Mouse (Mus musculus): Measurements from ENCODE around the gene Grid2ip. TPM values are rescaled to one million over a fixed set of nuclear protein-coding genes. Genes with fewer than 3 reads are reported as not detected.
A peak's percentile ranks its signal among the peaks of the same experiment; 100 is the strongest.
"Not testable (repeated sequence)": the region's sequence is repeated elsewhere in the genome, so short reads cannot be mapped to it uniquely, and the experiment has no call there.

Gene Grid2ip
- polyA plus RNA-seq, 1 experiment from 2014 or later = 0.05 TPM

- peak overlapping the region; percentile 43 for H3K4me3 ChIP-seq
- DNase-seq (ENCODE audit: low spot score) = no peak
- 2% methylated on average over 36 of the region's 36 CpGs for WGBS
Measured at GRCm38 (mm10) chr5:143369611-143370255, 12.6 kb downstream of the Grid2ip start.

DNA sequence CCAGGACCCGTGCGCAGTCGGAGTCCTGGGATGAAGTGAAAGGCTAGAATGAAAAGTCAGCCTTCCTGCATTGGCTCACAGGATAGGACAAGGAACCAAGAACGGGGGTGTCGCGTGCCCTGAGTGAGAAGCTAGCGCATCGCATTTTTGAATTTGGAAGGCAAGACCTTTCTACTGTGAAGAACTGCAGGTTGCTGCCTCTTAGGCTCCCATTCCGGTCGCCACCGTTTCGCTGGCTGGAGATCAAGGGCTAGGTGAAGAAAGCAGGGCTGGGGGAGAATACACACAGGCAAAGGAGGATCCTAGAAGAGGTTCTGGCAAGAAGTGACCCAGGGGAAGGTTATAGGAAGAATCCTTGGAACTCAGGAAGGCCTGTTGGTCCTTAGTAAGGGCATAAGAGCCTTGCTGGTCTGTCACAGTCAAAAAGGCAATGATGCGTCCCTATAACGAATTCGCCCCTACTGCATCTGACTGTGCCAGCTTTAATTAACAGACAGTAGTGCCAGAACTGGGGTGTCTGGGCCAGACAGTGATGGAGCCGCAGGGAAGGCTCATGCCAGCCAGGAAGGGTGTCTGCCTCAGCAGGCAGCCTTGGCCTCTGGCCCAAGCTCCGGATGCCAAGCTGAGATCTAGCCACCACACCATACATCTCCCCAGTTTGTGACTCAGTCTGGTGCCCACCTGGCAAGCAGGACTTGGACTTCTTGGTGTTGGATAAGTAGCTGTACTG, 13.4 kb downstream of the Grid2ip start:
- no peaks in the 10 kb centered on the region for H3K9me3 ChIP-seq (replicated peaks)
- no peak overlapping the region for H3K27ac ChIP-seq (replicated peaks)
- H3K4me1 ChIP-seq = peaks cover 17% of the 10 kb centered on the region
- no peaks in the 10 kb centered on the region for H3K36me3 ChIP-seq
- peaks cover 94% of the 10 kb centered on the region for H3K27me3 ChIP-seq (ENCODE audit: low read depth, poor library complexity, severe bottlenecking)
- 24% methylated on average over 17 of the region's 17 CpGs for WGBS
- DNase-seq (ENCODE audit: low spot score) = no peak
- H3K4me3 ChIP-seq = peak overlapping the region; percentile 43

More at GRCm38 (mm10) chr5:143369611-143370255, 12.6 kb downstream of the Grid2ip start:
- peaks cover 94% of the 10 kb centered on the region for H3K27me3 ChIP-seq (ENCODE audit: low read depth, poor library complexity, severe bottlenecking)
- H3K27ac ChIP-seq (replicated peaks) = no peak overlapping the region
- H3K36me3 ChIP-seq = no peaks in the 10 kb centered on the region
- no peaks in the 10 kb centered on the region for H3K9me3 ChIP-seq (replicated peaks)
- H3K4me1 ChIP-seq = peaks cover 17% of the 10 kb centered on the region

DNA sequence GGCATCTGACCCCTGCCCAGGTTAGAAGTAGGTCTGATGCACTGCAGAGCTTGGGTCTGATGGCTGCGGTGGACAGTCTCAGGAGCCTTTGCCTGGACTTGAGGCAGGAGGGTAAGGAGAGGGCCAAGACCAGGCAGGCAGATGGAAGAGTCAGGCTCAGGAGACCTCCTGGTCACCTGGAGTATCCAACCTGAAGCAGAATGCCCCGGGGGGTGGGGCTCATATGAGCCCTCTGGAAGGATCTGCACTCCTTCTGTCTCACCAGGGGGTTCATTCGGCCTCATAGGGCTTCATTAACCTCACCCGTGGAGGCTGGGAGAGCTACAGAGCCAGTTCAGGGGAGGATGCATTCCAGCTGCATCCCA, 14.0 kb downstream of the Grid2ip start:
- Histone ChIP-seq H3K27me3 (ENCODE audit: low read depth, poor library complexity, severe bottlenecking) (peaks cover 92% of the 10 kb centered on the region), H3K36me3 (no peaks in the 10 kb centered on the region), H3K9me3 (replicated peaks) (no peaks in the 10 kb centered on the region), H3K4me3 (no peak overlapping the region), H3K4me1 (peaks cover 18% of the 10 kb centered on the region), H3K27ac (replicated peaks) (no peak overlapping the region)
- DNase-seq (ENCODE audit: low spot score) = no peak
- 56% methylated on average over 4 of the region's 4 CpGs for WGBS

DNA sequence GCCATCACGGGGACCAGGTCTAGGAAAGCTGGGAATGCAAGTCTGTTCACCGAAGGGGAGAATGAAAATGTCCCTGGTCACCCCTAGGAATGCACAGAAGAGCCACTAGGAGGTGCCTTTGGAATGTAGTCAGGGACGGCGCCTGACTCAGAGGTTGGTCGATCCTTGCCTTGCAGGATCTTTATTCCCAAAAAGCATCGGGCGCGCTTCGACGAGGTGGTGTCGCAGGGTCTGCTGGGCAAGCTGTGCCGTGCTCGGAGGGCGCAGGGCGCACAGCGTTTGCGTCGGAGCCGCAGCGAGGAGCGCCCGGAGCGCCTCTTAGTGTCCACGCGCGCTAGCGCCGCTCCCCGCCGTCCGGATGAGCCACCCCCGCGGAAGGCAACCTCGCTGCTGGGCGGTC, 15.7 kb downstream of the Grid2ip start:
- Histone ChIP-seq H3K4me3 (peak overlapping the region; percentile 46), H3K9me3 (replicated peaks) (no peaks in the 10 kb centered on the region), H3K4me1 (peaks cover 18% of the 10 kb centered on the region), H3K27ac (replicated peaks) (no peak overlapping the region), H3K36me3 (no peaks in the 10 kb centered on the region), H3K27me3 (ENCODE audit: low read depth, poor library complexity, severe bottlenecking) (peaks cover 81% of the 10 kb centered on the region)
- WGBS = 2% methylated on average over 35 of the region's 35 CpGs
- peak; percentile 32 for DNase-seq (ENCODE audit: low spot score)

GRCm38 (mm10) chr5:143375242-143375641, 18.1 kb downstream of the Grid2ip start:
- Histone ChIP-seq H3K4me1 (peaks cover 10% of the 10 kb centered on the region), H3K4me3 (peak overlapping the region; percentile 33; the same call in 1 of the 2 replicates), H3K27ac (replicated peaks) (no peak overlapping the region), H3K27me3 (ENCODE audit: low read depth, poor library complexity, severe bottlenecking) (peaks cover 57% of the 10 kb centered on the region), H3K36me3 (no peaks in the 10 kb centered on the region), H3K9me3 (replicated peaks) (no peaks in the 10 kb centered on the region)
- peak; percentile 75 for DNase-seq (ENCODE audit: low spot score)
- WGBS = 9% methylated on average over 21 of the region's 21 CpGs

GRCm38 (mm10) chr5:143376156-143376555, 19.0 kb downstream of the Grid2ip start:
- H3K4me3 ChIP-seq = no peak overlapping the region
- peaks cover 49% of the 10 kb centered on the region for H3K27me3 ChIP-seq (ENCODE audit: low read depth, poor library complexity, severe bottlenecking)
- H3K4me1 ChIP-seq = peaks cover 10% of the 10 kb centered on the region
- no peaks in the 10 kb centered on the region for H3K36me3 ChIP-seq
- H3K9me3 ChIP-seq (replicated peaks) = no peaks in the 10 kb centered on the region
- WGBS = 84% methylated on average over 4 of the region's 4 CpGs
- no peak overlapping the region for H3K27ac ChIP-seq (replicated peaks)
- no peak for DNase-seq (ENCODE audit: low spot score)

- H3K27ac ChIP-seq (replicated peaks) = 0 out of 2 replicates have a peak overlapping the region, but pooled peaks have one; percentile 13
- WGBS = 10% methylated on average over 39 of the region's 39 CpGs
- H3K27me3 ChIP-seq (ENCODE audit: low read depth, poor library complexity, severe bottlenecking) = peaks cover 53% of the 10 kb centered on the region
- DNase-seq (ENCODE audit: low spot score) = peak; percentile 36
- H3K4me1 ChIP-seq = peaks cover 12% of the 10 kb centered on the region
- peak overlapping the region; percentile 52 for H3K4me3 ChIP-seq
- H3K36me3 ChIP-seq = no peaks in the 10 kb centered on the region
- no peaks in the 10 kb centered on the region for H3K9me3 ChIP-seq (replicated peaks)
Measured at GRCm38 (mm10) chr5:143386797-143387621, 29.9 kb downstream of the Grid2ip start.

- Histone ChIP-seq H3K4me3 (no peak overlapping the region), H3K27ac (replicated peaks) (no peak overlapping the region), H3K4me1 (no peaks in the 10 kb centered on the region), H3K27me3 (ENCODE audit: low read depth, poor library complexity, severe bottlenecking) (0 out of 2 replicates have a peak, but pooled peaks cover under 1% of the 10 kb centered on the region), H3K9me3 (replicated peaks) (no peaks in the 10 kb centered on the region; the same call in 1 of the 2 replicates), H3K36me3 (no peaks in the 10 kb centered on the region)
- DNase-seq (ENCODE audit: low spot score) = no peak
- WGBS = 76% methylated on average over 7 of the region's 7 CpGs
Measured at GRCm38 (mm10) chr5:143394184-143394583, 37.0 kb downstream of the Grid2ip start.

- not testable (repeated sequence) for H3K27ac ChIP-seq (replicated peaks); H3K36me3 ChIP-seq; H3K4me3 ChIP-seq; H3K9me3 ChIP-seq (replicated peaks); DNase-seq (ENCODE audit: low spot score); H3K27me3 ChIP-seq (ENCODE audit: low read depth, poor library complexity, severe bottlenecking); H3K4me1 ChIP-seq
- 89% methylated on average over 2 of the region's 2 CpGs for WGBS
Measured at GRCm38 (mm10) chr5:143394966-143395365, 37.8 kb downstream of the Grid2ip start.

GRCm38 (mm10) chr5:143395649-143396048, 38.5 kb downstream of the Grid2ip start:
- Histone ChIP-seq H3K4me3 (no peak overlapping the region), H3K4me1 (no peaks in the 10 kb centered on the region), H3K27me3 (ENCODE audit: low read depth, poor library complexity, severe bottlenecking) (no peaks in the 10 kb centered on the region), H3K27ac (replicated peaks) (no peak overlapping the region), H3K9me3 (replicated peaks) (no peaks in the 10 kb centered on the region; the same call in 1 of the 2 replicates), H3K36me3 (no peaks in the 10 kb centered on the region)
- no peak for DNase-seq (ENCODE audit: low spot score)
- 49% methylated on average over 2 of the region's 2 CpGs for WGBS

DNA sequence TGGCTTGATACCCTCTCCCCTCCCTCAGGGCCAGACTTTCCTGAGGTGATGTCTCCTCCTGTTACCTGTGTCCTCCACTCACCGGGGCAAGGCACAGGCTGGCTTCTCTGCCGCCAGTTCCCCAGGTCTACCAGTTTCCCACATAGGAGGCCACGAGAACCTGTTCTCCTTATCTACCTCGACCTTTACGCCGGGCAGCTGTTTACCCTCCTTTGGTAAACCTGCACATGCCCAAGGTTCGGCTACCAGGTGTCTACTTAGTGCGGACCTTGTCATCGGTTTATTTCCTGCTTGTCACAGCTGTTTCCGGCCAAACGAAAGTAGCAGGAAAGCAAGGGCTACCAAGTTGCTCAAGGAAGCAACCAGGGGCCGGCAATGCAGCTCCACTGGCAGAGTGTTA, 43.4 kb downstream of the Grid2ip start:
- no peaks in the 10 kb centered on the region; the same call in 1 of the 2 replicates for H3K9me3 ChIP-seq (replicated peaks)
- H3K4me1 ChIP-seq = peaks cover 25% of the 10 kb centered on the region
- H3K4me3 ChIP-seq = no peak overlapping the region
- peaks cover 4% of the 10 kb centered on the region for H3K36me3 ChIP-seq
- H3K27ac ChIP-seq (replicated peaks) = no peak overlapping the region
- no peak for DNase-seq (ENCODE audit: low spot score)
- WGBS = 89% methylated on average over 12 of the region's 12 CpGs
- H3K27me3 ChIP-seq (ENCODE audit: low read depth, poor library complexity, severe bottlenecking) = no peaks in the 10 kb centered on the region

- H3K36me3 ChIP-seq = peaks cover 15% of the 10 kb centered on the region
- H3K9me3 ChIP-seq (replicated peaks) = no peaks in the 10 kb centered on the region
- H3K27ac ChIP-seq (replicated peaks) = no peak overlapping the region
- DNase-seq (ENCODE audit: low spot score) = no peak
- H3K4me1 ChIP-seq = peaks cover 29% of the 10 kb centered on the region
- no peaks in the 10 kb centered on the region for H3K27me3 ChIP-seq (ENCODE audit: low read depth, poor library complexity, severe bottlenecking)
- WGBS = 74% methylated on average over 2 of the region's 2 CpGs
- H3K4me3 ChIP-seq = no peak overlapping the region
Measured at GRCm38 (mm10) chr5:143401556-143401955, 44.4 kb downstream of the Grid2ip start.
